Mouse (Mus musculus) neural tube, embryonic 13.5 days (tissue): ENCODE data around the gene 0610010K14Rik. TPM values are rescaled to one million over a fixed set of nuclear protein-coding genes. Genes with fewer than 3 reads are reported as not detected.

Experiments
- ATAC-seq: fragments of 200-750 bp; cut with Nextera tagmentation; 2 replicates; pipeline ENCODE4 v1.8.0; 2017; ENCODE audit warnings: low read depth, mild to moderate bottlenecking, moderate TSS enrichment, moderate library complexity
- H3K27ac ChIP-seq: fragments of 300-500 bp; sonication (generic); replicated peaks from 2 replicates; pipeline ENCODE4 v1.5.1; 2015; ENCODE audit warnings: moderate library complexity, mild to moderate bottlenecking, inconsistent platforms
- H3K27me3 ChIP-seq: fragments of 300-500 bp; sonication (generic); 2 replicates; pipeline ENCODE4 v1.6.1; 2015; ENCODE audit warnings: mild to moderate bottlenecking, inconsistent platforms
- H3K36me3 ChIP-seq: fragments of 300-500 bp; sonication (generic); 2 replicates; pipeline ENCODE4 v1.6.1; 2015; ENCODE audit warnings: mild to moderate bottlenecking, inconsistent platforms
- H3K4me1 ChIP-seq: fragments of 300-500 bp; sonication (generic); replicated peaks from 2 replicates; pipeline ENCODE4 v1.6.1; 2015; ENCODE audit warnings: inconsistent platforms
- H3K4me2 ChIP-seq: fragments of 300-500 bp; sonication (generic); 2 replicates; pipeline ENCODE4 v1.6.1; 2015; ENCODE audit warnings: inconsistent platforms, mild to moderate bottlenecking, moderate library complexity
- H3K4me3 ChIP-seq: fragments of 300-500 bp; sonication (generic); 2 replicates; pipeline ENCODE4 v1.5.1; 2015; ENCODE audit warnings: mild to moderate bottlenecking, inconsistent platforms
- H3K9ac ChIP-seq: fragments of 300-500 bp; sonication (generic); 2 replicates; pipeline ENCODE4 v1.6.1; 2015; ENCODE audit warnings: moderate library complexity, mild to moderate bottlenecking, inconsistent platforms
- H3K9me3 ChIP-seq: fragments of 300-500 bp; sonication (generic); 2 replicates; pipeline ENCODE4 v1.6.1; 2016; ENCODE audit warnings: inconsistent platforms
- WGBS: fragments of 180-500 bp; shearing (Covaris S2); methylation state at CpG from one replicate; pipeline ENCODE4 v1.1.7; 2015; 5-methylcytosine and 5-hydroxymethylcytosine counted together
- polyA plus RNA-seq: library from polyadenylated mRNA; unstranded; fragments of >200 nt; fragmentation: Nextera tagmentation; extraction: Ambion mirVana; gene quantifications from 2 replicates; pipeline ENCODE4 v1.2.1, GENCODE M21; 2015

The 0610010K14Rik gene
- polyA plus RNA-seq, 1 experiment from 2014 or later, result 174 TPM

DNA sequence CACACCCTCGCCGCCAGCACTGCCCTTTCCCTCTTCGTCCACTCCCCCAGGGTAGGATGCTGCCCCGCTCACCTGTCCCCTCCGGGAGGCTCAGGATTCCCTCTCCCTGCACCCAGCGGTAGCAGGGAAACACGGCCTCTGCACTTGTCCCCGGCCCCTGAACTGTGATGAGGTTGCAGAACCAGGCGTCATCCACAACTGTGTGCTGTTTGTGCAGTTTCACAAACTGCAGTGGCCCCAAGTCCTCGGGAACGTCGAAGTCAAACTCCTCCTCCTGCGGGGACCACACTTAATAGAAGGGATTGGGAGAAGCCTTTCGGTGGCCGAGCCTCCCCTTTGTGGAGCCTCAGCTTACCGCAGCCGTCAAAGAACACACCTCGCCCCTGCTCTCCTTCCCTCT, 16.6 kb upstream of the 0610010K14Rik start:
- 5% methylated on average over 18 of the region's 18 CpGs for WGBS
- Histone ChIP-seq H3K27me3 (peaks cover 70% of the 10 kb centered on the region), H3K9me3 (no peaks in the 10 kb centered on the region), H3K36me3 (no peaks in the 10 kb centered on the region), H3K4me1 (peaks cover 10% of the 10 kb centered on the region; the same call in 1 of the 2 replicates), H3K4me3 (peak overlapping the region; percentile 22), H3K27ac (no peak overlapping the region), H3K4me2 (peak overlapping the region; percentile 46), H3K9ac (0 out of 2 replicates have a peak overlapping the region, but pooled peaks have one; percentile 45)
- no peak for ATAC-seq

DNA sequence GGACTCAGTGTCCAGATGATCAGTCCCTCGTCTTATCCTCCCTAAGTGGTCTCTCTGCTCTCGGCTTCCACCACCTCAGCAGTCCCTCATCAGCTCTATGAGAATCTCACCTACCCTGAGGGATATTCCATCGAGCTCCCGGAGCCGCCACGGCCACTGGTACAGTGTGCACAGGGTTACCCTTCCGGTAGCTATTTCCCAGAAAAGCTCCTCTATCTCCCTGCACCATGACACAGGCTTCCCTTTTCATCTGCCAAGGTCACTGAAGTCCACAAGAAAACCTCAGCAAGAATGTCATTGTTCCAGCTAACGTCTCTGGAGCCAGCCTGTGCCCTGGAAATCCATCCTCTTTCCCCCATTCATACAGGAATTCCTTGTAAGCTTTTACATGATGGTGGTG, 14.1 kb upstream of the 0610010K14Rik start:
- peaks cover 69% of the 10 kb centered on the region for H3K27me3 ChIP-seq
- H3K27ac ChIP-seq, result no peak overlapping the region
- no peak for ATAC-seq
- H3K9me3 ChIP-seq, result no peaks in the 10 kb centered on the region
- H3K4me1 ChIP-seq, result peaks cover 18% of the 10 kb centered on the region; the same call in 1 of the 2 replicates
- H3K4me3 ChIP-seq, result no peak overlapping the region
- H3K9ac ChIP-seq, result no peak overlapping the region
- WGBS, result 83% methylated on average over 8 of the region's 8 CpGs
- H3K36me3 ChIP-seq, result no peaks in the 10 kb centered on the region
- no peak overlapping the region for H3K4me2 ChIP-seq

DNA sequence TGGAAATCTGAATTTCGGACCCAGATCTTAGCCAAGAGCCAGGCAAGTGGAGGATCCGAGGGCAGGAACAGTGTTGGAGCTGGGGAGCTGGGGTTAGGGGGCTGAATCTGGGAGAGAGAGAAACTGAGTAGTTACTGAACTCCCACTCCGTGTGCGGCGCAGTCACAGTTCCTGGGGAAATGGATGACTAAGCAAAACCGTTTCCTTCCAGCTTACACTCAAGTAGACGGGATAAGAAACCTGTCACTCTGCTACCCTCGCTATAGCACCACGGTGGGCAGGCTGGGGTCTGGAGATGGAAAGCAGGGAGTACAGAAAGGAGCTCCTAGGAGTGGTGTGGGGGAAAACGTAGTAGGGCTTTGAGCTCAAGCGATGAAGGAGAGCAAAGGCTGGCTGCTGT, 12.4 kb upstream of the 0610010K14Rik start:
- H3K4me3 ChIP-seq, result no peak overlapping the region
- no peaks in the 10 kb centered on the region for H3K36me3 ChIP-seq
- ATAC-seq, result no peak
- H3K4me1 ChIP-seq, result peaks cover 15% of the 10 kb centered on the region; the same call in 1 of the 2 replicates
- H3K9me3 ChIP-seq, result no peaks in the 10 kb centered on the region
- 72% methylated on average over 11 of the region's 11 CpGs for WGBS
- H3K27ac ChIP-seq, result no peak overlapping the region
- peaks cover 62% of the 10 kb centered on the region for H3K27me3 ChIP-seq
- no peak overlapping the region for H3K9ac ChIP-seq
- H3K4me2 ChIP-seq, result no peak overlapping the region

DNA sequence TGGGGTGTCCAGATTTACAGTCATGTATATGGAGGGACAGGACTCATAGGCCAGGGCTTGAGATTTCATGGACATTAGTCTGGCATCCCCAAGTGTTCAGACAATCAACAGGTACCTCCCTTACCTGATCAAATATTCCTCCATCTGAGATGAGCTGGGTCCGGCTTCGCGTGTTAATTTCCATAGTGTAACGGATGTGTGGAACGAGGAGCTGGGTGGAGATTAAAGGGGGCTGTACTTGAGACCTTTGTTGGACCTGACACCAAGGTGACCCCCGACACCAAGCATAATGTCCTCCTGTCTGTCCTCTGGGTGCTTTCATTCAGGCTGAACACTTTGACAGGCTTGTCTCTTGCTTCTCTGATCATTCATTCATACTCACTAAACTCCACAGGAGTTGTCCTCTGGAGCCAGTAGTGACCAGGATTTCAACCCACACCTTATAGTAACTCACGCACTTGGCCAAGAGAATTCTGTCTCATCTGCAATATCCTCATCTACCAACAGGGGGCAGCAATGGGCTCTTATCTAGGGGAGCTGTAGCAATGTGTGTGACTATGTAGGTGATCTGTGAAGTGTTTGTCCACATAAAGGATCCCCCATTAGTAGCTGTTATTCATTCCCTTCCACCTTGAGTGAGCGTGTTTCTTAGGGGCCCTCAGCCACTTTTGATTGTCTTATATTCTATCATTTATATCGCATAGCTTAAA, 9.6 kb upstream of the 0610010K14Rik start:
- H3K27me3 ChIP-seq, result peaks cover 44% of the 10 kb centered on the region
- no peak overlapping the region for H3K4me2 ChIP-seq
- 56% methylated on average over 9 of the region's 9 CpGs for WGBS
- no peak overlapping the region for H3K4me3 ChIP-seq
- no peak overlapping the region for H3K27ac ChIP-seq
- no peak overlapping the region for H3K9ac ChIP-seq
- H3K4me1 ChIP-seq, result peaks cover 8% of the 10 kb centered on the region; the same call in 1 of the 2 replicates
- no peaks in the 10 kb centered on the region for H3K9me3 ChIP-seq
- no peak for ATAC-seq
- H3K36me3 ChIP-seq, result no peaks in the 10 kb centered on the region

DNA sequence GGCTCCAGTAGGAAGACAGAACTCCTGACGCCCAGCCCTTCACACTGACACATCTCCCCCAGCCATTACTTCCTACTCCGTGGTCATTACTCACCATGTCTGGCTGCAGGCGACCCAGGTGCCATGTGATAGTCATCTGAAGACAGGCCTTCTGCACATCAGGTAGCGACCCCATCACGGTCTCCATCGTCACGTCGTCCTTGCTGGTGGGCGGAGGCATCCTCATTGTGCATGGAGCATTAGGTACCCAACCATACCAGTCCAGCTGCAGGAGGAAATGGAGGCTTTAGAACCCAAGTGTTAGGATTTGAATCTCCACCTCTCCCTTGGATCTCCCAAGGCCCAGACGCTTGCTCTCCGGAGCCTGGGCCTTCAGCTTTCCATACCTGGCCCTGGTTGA, 4.9 kb upstream of the 0610010K14Rik start:
- Histone ChIP-seq H3K27me3 (peaks cover 18% of the 10 kb centered on the region), H3K4me3 (no peak overlapping the region), H3K4me2 (no peak overlapping the region), H3K9me3 (no peaks in the 10 kb centered on the region), H3K9ac (no peak overlapping the region), H3K4me1 (peaks cover 21% of the 10 kb centered on the region), H3K27ac (no peak overlapping the region), H3K36me3 (no peaks in the 10 kb centered on the region)
- WGBS, result 76% methylated on average over 11 of the region's 11 CpGs
- no peak for ATAC-seq

DNA sequence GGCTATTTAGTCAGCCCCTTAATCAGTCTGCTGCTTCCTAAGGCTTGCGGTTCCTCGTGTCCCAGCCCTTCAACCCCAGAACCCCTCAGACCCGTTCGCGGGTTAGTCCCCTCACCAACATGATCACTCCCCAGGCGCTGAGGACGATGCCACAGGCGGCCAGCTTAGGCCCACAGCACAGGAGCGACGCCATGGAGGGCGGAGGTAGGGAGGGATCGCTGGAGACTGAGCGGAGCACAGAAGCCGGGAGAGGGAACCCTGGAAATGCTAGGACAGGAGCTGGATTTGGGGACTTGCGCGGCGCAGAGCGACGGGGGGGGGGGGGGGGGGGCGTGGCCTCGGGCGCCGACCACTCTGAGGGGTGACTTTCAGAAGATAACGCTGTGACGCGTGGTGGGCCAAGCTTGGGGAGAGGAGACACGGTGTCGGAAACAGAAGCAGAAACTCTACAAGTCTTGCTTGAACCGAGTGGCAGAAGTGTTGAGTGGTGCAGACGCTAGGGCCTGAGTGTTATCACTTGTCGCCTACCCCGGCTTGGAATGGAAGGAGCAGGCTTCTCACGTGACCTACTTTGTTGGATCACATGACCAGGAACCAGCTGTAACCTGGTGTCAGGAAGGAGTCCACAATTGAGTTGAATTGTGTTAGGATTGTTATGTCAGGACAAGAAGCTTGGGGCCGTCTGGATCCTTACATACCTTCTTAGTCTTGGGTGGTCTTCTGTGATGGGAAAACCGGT, 2.0 kb upstream of the 0610010K14Rik start, which contains the start of the genes Gm21988 and Rnasek:
Gene Gm21988 (minus strand): TSS at position 290 of the 739 bp plus-strand sequence.
Gene Rnasek (minus strand): TSS at position 302 of the 739 bp plus-strand sequence.
- Histone ChIP-seq H3K4me1 (peaks cover 38% of the 10 kb centered on the region), H3K9ac (peak within 1 kb of the TSS; percentile 94), H3K27ac (peak within 1 kb of the TSS; percentile 95), H3K36me3 (peaks cover 13% of the 10 kb centered on the region), H3K9me3 (no peaks in the 10 kb centered on the region), H3K4me3 (peak within 1 kb of the TSS; percentile 95), H3K27me3 (peaks cover 7% of the 10 kb centered on the region; the same call in 1 of the 2 replicates), H3K4me2 (peak within 1 kb of the TSS; percentile 99)
- ATAC-seq, result peak; percentile 27
- under 1% methylated on average over 34 of the region's 35 CpGs for WGBS

DNA sequence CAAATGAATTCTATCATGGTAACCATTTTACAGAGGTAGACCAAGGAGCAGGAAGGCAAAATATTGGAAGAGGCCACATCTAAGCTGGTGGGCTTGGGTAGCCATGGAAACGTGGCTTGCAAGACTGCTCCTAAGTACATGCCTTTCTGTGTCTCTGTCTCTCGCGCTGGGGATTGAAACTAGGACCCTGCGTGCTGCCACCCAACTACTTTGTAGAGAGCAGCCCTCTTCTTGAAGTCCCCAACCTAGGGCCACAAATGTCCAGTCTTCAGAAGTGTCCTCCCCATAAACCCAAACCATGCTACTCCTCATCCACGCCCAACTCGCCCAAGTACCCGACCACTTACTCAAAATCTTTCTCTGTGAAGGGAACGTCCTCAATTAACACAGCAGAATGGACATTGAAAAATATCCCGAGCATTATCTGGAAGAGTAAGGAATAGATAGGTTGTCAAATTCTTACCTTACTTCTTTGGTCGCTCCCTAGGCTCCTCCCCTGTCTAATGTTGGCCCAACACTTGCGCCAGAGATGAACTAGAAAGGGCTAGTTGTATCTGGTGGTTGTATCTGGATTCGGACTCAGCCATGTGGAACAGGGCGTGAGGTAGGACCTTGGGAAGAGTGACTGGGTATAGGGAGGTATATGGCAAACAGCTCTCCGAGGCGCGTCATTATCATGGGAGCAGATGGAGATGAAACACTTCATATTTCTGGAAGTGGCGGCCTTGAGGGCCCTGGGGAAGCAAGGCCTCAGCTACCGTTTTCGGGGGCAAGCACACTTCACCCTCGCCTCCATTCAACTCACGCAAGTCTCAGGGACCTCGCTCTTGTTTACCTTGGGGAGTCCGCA, 1.1 kb upstream of the 0610010K14Rik start:
- Histone ChIP-seq H3K9ac (peak overlapping the region; percentile 94), H3K36me3 (peaks cover 20% of the 10 kb centered on the region), H3K9me3 (no peaks in the 10 kb centered on the region), H3K27me3 (no peaks in the 10 kb centered on the region), H3K4me1 (peaks cover 38% of the 10 kb centered on the region), H3K27ac (peak overlapping the region; percentile 95), H3K4me3 (peak overlapping the region; percentile 95), H3K4me2 (peak overlapping the region; percentile 99)
- ATAC-seq, result 0 out of 2 replicates have a peak, but pooled peaks have one; percentile 3
- 14% methylated on average over 23 of the region's 23 CpGs for WGBS

DNA sequence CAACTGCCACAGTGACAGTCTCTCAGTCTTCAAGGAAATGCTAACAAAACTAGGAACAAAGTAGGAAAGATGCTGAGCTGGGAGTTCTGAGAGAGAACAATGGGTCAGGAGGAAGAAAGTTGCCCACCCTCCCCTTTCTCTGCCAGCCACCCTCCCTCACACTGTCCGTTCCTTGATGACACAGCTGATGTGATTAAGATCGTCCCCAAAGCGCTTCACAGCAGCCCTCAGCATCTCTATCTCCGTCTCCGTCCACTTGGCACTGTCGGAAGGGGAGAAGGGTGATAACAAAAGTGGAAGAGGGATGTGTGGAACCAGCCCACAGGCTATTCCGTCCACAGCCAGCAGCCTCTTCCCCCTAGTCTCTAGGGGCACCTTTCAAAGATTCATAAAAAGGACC, 997 bp downstream of the 0610010K14Rik start:
- 0 out of 2 replicates have a peak, but pooled peaks cover 2% of the 10 kb centered on the region for H3K27me3 ChIP-seq
- peak overlapping the region; percentile 95 for H3K4me3 ChIP-seq
- no peak for ATAC-seq
- H3K9me3 ChIP-seq, result no peaks in the 10 kb centered on the region
- H3K9ac ChIP-seq, result peak overlapping the region; percentile 94
- peaks cover 47% of the 10 kb centered on the region for H3K4me1 ChIP-seq
- H3K36me3 ChIP-seq, result peaks cover 20% of the 10 kb centered on the region
- WGBS, result 26% methylated on average over 7 of the region's 7 CpGs
- peak overlapping the region; percentile 99 for H3K4me2 ChIP-seq
- H3K27ac ChIP-seq, result peak overlapping the region; percentile 95

DNA sequence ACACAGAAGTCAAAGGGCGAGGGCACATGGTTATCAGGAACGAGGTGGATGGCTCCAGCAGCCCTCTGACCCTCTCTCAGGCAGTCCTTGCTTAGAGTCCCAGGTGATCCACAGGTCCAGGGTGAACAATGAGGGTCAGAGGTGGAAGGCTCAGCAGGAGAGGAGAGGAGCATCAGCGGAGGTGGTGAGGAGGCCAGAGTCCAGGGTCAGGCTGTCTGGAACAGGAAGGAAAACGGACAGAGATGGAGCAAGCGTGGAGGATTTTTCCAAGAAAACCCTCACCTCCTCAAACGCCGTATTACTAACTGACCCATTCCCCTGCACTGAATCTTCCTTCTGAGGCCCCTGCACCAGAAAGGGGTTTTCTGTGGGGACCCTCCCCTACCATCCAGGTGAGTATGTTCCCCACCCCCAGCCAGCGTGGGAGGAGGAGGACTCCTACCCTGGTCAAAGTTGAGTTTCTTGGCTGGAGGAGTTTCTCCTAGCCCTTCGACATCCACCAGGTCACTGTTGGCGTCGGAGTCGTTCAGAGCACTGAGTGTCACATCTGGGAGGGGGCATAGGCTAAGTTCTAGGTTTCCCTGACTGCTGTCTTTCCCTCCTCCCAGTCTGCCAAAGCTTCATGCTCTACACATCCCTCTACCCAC, 2.3 kb downstream of the 0610010K14Rik start:
- whole genome bisulfite sequencing, result 93% methylated on average over 12 of the region's 12 CpGs
- H3K4me2 ChIP-seq, result no peak overlapping the region

DNA sequence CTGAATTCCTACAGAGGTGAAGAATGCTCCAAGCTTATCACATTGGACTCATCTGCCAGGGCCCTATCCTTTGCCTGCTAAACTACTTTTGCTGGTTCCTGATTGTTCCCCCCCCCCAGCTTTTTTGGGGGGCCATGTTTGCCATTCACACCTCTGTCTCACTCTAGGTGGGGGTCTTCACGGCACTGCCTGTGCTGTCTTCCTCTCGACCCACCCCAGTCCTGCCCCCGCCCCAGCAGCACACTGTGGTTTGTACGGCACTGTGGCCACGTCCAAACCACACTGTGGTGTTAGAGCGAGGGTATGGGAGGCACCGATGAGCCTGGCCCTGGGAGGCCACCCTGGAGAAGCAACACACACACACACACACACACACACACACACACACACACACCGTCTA, 3.2 kb downstream of the 0610010K14Rik start:
- 87% methylated on average over 8 of the region's 8 CpGs for WGBS
- Histone ChIP-seq H3K9ac (no peak overlapping the region), H3K36me3 (peaks cover 20% of the 10 kb centered on the region), H3K9me3 (no peaks in the 10 kb centered on the region), H3K27me3 (peaks cover 21% of the 10 kb centered on the region), H3K4me1 (peaks cover 47% of the 10 kb centered on the region), H3K4me3 (no peak overlapping the region), H3K27ac (no peak overlapping the region), H3K4me2 (no peak overlapping the region)
- no peak for ATAC-seq

More for the DNA sequence above, 2.3 kb downstream of the 0610010K14Rik start:
- H3K4me1 ChIP-seq, result peaks cover 41% of the 10 kb centered on the region
- no peak overlapping the region for H3K4me3 ChIP-seq
- H3K27ac ChIP-seq, result no peak overlapping the region
- no peaks in the 10 kb centered on the region for H3K9me3 ChIP-seq
- H3K36me3 ChIP-seq, result peaks cover 20% of the 10 kb centered on the region
- no peak overlapping the region for H3K9ac ChIP-seq
- peaks cover 12% of the 10 kb centered on the region for H3K27me3 ChIP-seq
- ATAC-seq, result no peak

DNA sequence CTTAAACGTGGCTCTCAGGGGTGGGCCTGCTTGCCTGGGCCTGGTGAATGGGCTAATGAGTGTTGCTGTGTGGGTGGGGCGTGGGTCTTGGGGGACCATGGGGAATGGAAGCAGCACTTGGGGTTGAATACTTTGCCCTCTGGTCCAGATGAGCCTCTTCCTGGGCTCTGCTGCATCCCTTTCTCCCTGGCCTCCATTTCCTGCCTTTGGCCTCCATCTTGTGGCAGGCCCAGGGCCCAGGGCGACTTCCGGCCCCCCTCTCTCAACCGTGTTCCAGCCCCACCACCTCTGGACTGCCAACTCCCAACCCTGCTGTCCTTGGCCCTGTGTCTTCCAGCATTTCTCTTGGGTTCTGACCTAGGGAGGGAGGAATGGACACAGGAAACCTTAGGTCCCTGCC, 3.7 kb downstream of the 0610010K14Rik start:
- no peaks in the 10 kb centered on the region for H3K9me3 ChIP-seq
- peaks cover 20% of the 10 kb centered on the region for H3K36me3 ChIP-seq
- H3K9ac ChIP-seq, result no peak overlapping the region
- H3K27ac ChIP-seq, result no peak overlapping the region
- H3K27me3 ChIP-seq, result peaks cover 26% of the 10 kb centered on the region
- H3K4me2 ChIP-seq, result no peak overlapping the region
- ATAC-seq, result no peak
- peaks cover 49% of the 10 kb centered on the region for H3K4me1 ChIP-seq
- 52% methylated on average over 5 of the region's 5 CpGs for WGBS
- no peak overlapping the region for H3K4me3 ChIP-seq
